Mouse (Mus musculus) bone marrow, adult 2 months (tissue): ENCODE measurements at regions not wholly inside any gene's neighbourhood (a gene's known extent, or its start where the extent isn't known, plus 50 kb on each side); places are given as distances from the start of the nearest gene placed in this dataset.

Experiments used
- CTCF ChIP-seq: fragments of 200-500 bp; IDR thresholded peaks from 2 replicates; pipeline ENCODE4 v1.5.1; 2011; ENCODE audit warnings: low read length, control low read depth; ENCODE audit not compliant: control insufficient read depth, insufficient read depth
- POLR2A ChIP-seq: fragments of 200-500 bp; IDR thresholded peaks from 2 replicates; pipeline ENCODE4 v1.6.1; 2011; ENCODE audit warnings: low read depth, mild to moderate bottlenecking, control low read depth, low read length, borderline replicate concordance; ENCODE audit not compliant: control insufficient read depth

- TF ChIP-seq CTCF (no peak), POLR2A (no peak)
These were observed 226.5 kb upstream of the Adgrl2 start for GRCm38 (mm10) chr3:149216759-149217400.
